Mouse (Mus musculus) layer of hippocampus, adult 9-10 months (tissue): ENCODE results near the gene Fam193b.
"Not testable (repeated sequence)": the region's sequence is repeated elsewhere in the genome, so short reads cannot be mapped to it uniquely, and the experiment has no call there.

Experiments
- DNase-seq: peaks from one replicate; pipeline ENCODE4 v3.0.0; 2022; ENCODE audit warnings: low spot score

The Fam193b gene

DNA sequence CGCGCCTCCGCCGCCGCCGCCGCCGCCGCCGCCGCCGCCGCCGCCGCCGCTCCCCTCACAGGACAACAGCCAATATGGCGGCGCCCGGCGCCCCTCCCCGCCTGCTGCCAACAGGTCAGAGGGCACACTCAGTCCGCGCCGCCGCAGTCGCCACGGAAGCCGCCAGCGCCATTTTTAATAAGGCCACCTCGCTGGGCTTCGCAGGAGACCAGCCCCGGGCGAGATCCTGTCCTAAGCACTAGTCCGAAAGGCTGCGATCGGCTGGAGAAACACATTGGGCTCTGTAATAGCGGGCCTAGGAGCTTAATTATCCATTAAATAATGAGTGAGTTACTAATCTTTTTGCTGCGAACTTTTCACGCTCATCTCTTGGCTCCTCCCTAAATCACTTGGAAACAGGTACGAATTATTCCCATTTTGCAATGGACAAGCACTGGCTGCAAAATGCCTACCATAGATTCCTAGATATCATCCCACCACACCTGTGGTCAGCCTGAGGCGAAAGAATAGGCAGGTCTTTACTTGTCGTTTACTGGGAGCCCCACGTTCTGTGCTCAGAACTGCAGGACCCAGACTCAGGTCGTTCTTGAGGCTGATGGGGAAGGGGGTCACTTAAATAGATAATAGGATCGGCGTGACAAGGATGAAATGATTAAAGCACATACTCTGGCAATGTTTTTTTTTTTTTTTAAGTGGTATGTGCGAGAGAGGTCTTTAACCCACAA is at the start of gene Fam193b:
TSS of gene Fam193b (minus strand) at position 94 of the 725 bp plus-strand sequence.
- peak; percentile 84 for DNase-seq

DNA sequence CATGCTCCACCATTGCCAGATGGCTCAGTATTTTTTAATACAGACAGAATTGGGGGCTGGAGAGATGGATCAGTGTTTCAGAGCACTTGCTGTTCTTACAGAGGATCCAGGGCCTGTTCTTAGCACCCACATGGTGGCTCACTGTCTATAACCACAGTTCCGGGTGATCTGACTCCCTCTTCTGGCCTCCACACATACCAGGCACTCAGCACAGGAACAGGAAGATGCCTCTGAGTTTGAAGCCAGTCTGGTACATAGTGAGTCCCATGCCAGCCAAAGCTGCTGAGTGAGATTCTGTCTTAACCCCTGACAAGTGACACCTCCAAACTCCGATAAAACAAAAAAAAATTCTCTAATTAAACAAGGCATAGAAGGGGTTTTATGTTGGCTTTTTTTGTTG is 49.4 kb upstream of the Fam193b start:
- no peak for DNase-seq

DNA sequence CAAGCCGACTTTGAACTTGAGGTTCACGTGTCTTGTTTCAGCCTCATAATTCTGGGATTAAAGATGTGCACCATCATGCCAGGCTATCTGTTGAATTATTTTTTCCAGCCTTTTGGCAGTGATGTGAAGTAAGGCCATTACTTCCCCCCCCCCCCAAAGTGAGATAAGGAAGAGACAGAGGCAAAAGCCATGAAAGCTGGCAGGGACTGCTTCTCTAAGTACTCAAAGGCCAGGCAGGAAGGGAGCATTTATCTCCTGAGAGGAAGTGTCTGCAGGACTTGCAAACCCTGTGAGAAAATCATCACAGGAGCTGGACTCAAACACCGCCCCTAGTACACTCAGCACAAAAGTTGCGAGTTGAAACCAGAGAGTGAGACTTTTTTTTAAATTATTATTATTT is 48.4 kb upstream of the Fam193b start:
- no peak for DNase-seq

DNA sequence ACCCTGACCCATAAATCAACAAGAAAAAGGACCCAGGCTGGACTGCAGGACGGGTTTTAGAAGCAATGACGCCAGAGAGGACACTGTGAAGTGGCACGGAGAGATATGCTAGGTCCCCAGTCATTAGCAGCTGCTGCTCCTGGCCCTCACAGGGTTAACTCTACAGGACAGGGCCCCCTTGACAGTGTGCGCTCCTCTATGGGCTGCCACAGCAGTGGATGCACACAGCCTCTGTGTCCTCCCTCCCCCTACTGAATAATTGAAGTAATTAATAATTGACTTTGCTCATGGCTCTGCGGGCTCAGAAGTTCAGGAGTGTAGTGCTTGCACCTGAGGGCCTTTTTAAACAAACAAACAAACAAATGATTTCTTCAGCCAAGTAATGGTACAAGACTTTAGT is 42.6 kb upstream of the Fam193b start:
- no peak for DNase-seq

DNA sequence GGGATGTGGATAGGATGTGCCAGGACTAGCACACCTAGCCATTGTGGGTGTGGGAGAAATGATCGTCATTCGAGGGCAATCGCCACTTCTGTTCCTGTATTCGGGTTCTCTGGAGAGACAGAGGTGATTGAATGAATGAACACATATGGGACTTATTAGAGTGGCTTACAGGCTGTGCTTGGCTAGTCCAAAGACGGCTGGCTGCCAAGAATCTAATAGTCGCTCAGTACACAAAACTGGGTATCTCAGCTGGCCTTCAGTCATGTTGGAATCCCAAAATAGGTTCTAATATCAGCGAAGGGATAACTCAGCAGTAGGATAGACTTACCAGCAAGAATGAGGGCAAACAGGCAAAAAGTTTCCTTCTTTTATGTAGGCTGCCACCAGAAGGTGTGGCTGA is 41.1 kb upstream of the Fam193b start:
- DNase-seq, result no peak

DNA sequence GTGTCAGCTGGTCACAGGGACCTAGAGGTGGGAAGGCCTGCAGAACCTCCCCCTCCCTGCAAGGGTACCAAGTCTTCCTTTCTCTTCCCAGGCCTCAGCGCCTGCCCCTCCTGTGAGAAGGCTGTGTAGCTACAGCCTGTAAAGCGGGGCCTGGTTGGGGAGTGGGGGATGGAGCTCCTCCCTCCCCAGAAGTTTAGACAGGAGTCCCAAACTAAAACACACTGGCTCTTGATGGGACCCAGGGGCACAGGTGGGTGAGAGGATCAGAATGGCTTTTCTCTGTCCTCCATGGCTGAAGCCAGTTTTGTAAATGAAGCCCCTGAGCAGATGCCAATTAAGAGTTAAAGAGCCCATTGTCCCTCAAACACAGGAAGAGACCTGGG is 36.7 kb upstream of the Fam193b start:
- no peak for DNase-seq

DNA sequence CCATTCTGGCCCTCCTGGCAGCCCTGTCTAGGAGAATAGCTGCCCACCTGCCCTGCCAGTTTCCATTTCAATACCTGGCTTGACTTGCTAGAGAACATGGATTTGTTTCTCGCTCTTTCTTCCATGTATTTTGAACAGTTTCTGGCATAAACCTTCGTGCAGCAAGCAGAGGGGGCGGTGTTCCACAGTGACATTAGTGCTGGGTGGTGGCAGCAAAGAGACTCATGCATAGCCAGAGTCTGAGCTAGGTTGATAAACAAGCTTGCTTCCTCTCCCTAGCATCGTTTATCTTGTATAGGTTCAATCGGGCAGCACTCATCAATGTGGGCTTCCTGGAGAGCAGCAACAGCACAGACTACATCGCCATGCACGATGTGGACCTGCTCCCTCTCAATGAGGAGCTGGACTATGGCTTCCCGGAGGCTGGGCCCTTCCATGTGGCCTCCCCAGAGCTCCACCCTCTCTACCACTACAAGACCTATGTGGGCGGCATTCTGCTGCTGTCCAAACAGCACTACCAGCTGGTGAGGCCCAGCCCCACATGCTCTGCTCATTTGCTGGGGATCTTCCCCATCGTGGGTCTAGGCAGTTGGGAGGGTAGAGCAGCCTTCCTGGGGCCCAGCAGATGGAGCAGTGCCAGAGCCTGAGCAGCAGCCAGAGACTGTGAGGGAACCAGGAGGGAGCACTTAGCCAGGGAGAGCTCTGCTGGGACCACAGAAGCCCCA is 36.1 kb upstream of the Fam193b start:
- no peak for DNase-seq

DNA sequence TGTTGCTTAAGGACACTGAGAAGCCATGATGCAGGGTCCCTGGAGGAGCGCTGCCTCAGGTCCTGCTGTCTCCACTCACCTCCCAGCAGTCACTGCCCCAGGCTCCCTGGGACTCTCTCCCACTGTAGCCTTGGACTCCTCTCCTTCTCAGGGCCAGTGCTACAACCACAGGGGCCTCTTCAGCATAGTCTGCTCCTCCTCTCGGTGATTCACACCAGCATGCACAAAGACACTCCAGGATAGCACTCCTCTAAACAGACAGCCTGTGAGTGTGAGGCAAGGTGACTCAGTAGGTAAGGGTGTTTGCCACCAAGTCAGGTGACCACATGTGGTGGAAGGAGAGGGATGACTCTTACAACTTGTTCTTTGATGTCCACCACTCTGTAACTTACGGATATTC is 33.7 kb upstream of the Fam193b start:
- DNase-seq, result no peak

DNA sequence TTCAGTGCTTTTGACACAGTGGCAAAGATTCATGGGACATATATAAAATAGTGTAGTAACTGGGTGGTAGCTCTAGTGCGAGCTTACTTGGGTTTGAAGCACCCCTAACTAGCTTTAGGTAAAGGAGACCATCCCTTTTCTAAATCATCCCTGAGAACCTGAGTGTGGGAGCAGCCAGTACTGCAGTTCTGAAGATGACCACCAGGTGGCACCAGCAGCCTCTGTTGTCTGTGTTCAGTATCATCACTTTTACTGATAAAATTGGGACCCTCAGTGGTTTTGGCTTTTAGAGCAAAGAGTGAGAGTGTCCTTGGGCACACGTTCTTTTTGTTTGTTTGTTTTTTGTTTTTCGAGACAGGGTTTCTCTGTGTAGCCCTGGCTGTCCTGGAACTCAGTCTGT is 30.7 kb upstream of the Fam193b start:
- peak; percentile 88 for DNase-seq

DNA sequence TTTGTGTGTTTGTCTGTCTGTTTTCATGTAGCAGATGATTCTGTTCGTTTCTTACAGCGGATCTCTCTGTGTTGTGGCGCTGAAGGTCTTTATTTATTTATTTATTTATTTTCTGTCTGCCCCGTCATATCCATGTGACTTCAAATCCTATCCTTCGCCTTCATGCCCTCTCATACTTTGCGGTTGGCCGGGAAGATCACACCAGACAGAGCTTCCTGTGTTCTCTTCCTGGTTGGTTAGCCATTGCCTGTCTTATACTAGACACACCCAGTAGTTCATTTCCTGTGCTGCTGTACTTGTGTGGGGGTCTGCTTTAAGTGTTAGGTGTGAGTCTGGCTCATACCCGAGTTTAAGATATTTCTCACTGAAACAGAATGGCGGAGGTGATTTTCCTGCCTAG is 29.7 kb upstream of the Fam193b start:
- no peak for DNase-seq

DNA sequence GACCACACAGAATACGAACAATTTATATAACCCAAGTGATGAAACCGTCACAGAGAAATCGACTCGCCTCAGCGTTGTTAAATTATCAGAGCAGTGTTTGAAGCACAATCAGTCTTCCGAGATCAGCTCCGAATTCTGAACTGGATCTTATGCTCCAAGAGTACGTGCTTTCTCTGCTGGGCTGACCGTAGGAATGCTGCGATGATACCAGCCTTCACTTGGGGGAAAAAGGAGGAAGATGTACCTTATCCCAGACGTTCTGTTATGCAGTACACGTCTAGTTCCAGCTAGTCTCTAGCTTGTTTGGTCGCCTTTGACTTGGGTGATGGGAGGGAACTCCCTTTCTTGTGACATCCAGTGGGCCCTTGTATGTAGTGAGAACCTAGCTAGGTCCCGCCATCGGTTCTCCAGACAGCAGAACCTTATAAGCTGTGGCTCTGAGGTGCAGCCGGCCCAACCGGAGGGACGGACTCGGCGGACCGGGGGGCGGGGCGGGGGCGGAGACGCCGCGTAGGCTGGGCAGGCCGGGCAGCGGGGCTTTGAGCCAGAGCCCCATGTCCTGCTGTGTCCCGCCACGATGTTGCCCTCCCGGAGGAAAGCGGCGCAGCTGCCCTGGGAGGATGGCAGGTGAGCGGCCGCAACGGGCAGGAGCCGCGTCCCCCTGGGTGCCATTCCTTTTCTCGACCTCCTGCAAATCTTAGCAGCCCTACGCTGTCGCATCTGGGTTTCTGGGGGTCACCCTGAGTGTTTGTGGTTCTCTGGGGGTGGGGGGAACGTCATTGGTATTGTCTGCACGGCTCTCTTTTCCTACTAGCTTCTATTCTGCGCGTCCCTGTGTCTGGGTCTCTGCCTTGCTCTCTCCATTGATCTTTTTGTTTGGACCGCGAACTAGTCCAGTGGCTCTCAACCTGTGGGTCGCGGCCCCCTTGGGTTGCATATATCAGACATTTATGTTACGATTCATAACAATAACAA is 28.9 kb upstream of the Fam193b start, which contains the start of gene B4galt7:
TSS of gene B4galt7 (plus strand) at position 331 of the 975 bp plus-strand sequence.
- peak; percentile 65 for DNase-seq

DNA sequence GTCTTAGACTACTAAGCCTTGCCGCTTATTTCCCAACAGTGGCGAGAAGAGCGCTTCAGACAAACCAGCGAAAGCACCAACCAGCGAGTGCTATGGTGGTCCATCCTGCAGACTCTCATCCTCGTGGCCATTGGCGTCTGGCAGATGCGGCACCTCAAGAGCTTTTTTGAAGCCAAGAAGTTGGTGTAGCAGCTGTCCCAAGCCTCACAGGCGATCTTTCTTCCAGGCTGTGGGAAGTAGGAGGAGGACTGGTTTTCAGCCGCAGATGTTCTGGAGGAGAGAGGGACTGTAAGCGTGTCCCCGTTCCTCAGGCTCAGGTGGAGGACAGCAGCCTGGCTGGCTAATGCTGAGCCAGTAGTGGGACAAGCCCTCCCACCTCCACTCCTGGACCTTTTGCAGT is 25.9 kb upstream of the Fam193b start:
- DNase-seq, result no peak

DNA sequence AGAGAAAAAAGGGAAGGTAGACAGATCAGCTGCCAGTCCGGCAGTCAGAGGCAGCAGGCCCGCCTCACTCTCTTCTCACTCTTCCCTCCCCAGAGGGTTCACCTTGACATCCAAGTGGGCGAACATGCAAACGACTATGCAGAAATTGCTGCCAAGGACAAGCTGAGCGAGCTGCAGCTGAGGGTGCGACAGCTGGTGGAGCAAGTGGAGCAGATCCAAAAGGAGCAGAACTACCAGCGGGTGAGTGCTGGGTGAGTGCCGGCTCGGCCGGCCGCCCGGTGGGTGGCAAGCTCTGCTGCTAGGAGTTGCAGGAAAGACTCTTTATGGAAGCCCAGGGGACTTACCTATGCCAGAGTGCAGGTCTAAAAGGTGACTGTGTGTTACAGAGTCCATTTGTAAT is 24.5 kb upstream of the Fam193b start:
- no peak for DNase-seq

DNA sequence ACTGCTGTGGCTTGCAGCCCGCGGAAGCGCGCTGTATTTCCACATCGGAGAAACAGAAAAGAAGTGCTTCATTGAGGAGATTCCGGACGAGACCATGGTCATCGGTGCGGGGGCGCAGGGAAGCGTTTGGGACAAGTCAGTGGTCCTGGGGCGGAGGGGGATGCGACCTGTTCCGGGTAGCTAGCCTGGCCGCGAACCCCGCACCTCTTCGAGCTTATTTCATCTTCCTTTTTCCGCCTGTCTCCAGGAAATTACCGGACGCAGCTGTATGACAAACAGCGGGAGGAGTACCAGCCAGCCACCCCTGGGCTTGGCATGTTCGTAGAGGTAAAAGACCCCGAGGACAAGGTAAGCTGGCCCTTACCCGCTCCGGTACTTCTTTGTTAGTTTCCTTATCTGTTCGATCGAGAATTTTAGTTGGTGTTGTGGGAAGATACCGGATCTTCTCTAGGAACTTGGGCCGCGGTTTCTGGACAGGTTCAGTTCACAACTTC is 22.4 kb upstream of the Fam193b start:
- no peak for DNase-seq

DNA sequence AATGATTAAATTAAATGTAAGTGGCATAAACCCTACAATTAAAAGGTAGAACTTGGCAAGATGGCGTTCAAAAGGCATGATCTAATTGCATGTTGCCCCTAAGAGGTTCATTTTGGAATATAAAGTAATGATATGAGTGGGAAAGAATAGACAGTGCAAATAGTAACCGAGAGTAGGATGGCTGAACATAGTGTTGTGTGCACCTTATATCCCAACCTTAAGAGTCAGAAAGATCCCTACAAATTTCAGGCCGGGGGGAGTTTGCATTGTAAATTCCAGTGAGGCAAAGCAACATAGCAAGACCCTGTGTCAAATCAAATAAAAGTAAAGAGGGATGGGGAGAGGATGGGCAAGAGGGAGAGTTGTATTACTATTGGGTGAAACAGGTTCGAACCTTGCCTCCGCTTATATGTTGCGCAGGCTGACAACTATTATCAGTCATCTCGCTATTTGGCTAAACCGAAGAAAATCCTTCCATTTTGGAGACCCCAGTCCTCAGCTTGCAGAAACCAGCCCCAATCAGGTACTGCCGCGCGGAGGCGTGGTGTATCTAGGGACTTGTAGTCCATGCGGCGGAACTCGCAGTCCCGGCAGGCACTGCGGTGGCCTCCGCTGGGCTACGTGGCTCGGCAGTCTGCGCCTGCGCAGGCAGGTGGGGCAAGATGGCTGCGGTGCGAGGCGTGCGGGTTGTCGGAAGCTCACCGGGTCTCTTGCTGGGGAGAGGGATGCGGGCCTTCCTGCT is 21.8 kb upstream of the Fam193b start:
- peak; percentile 88 for DNase-seq

DNA sequence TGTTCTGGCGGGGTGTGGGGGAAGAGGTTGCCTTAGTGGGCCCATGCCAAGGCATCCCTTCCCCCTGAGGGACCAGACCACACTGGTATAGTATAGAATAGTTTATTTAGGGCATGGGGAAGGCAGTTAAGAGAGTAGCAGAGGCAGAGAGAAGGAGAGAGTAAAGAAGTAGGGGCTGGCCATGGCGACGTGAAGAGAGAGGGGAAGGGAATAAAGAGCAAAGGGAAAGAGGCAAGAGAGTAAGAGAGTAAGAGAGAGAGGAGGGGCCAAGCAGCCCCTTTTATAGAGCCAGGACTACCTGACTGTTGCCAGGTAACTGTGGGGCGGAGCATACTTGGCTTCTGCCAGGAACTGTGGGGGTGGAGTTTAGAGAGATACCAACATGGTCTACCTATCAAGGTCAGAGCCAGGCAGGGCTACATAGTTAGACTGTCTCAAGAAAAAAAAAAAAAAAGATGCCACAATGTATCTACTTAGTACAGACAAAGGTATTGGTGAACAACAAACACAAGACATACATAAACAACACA is 21.1 kb upstream of the Fam193b start:
- no peak for DNase-seq

DNA sequence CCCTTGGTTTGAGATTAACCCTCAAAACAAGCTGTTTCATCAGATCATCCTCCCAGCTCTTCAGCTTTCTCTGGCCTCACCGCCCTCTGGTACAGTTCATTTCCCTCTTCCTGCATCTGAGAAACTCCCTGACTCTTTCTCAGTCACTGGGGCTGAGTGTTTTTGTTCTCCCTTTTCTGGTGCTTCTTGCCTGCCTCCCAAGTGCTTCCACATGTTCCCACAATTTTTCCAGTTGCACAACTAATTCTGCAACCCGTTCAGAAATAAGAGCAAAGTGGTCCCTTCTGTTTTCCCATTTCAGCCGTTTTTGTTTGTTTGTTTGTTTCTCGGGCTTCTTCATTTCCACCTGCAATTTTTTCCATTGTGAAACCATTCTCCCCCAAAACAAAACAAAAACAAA is 7.2 kb upstream of the Fam193b start:
- DNase-seq, result no peak

DNA sequence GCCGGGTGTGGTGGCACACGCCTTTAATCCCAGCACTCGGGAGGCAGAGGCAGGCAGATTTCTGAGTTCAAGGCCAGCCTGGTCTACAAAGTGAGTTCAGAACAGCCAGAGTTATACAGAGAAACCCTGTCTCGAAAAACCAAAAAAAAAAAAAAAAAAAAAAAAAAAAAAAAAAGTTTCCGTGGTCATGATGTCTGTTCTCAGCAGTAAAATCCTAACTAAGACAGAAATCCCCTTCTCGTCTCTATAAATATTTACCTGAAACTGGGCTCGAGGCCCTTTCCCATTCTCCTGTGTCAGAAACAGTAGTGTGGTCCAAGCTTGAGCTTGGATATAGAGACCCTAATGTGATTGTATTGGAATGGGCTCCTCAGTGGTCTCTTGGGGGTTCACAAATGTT is 6.0 kb upstream of the Fam193b start:
- not testable (repeated sequence) for DNase-seq

DNA sequence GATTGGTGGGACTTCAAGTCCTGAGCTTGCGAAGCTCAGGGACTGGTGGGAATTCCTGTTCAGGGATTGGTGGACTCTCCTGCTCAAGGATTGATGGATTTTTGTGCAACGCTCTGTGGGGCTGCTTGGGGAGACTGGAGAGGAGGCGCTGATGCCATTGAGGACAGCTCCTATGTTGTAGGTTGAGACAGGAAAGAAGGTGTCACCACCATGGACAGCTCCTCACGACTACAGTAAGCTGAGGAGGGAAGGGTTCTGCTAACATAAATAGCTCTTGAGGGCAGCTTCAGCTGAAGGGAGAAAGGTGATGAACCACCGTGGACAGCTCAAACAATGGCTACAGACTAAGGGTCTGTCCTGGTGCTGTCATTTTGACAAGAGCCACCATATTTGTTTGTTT is 5.0 kb upstream of the Fam193b start:
- no peak for DNase-seq

DNA sequence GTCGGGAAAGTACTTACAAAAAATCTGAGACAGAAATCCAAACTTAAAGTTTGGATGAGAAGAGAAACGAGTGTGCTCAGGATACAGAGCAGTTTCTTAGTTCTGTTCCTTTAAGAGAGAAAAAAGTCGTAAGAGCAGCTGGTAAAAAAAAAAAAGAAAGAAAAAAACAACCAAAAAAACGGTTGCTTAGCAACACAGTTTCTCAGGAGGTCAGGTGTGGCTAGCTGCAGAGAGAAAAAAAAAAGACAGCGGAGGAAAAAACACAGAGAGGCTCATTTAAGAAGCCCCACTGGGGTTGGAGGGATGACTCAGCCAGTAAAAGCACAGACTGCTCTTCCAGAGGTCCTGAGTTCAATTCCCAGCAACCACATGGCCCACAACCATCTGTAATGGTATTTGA is 3.4 kb upstream of the Fam193b start:
- no peak for DNase-seq

DNA sequence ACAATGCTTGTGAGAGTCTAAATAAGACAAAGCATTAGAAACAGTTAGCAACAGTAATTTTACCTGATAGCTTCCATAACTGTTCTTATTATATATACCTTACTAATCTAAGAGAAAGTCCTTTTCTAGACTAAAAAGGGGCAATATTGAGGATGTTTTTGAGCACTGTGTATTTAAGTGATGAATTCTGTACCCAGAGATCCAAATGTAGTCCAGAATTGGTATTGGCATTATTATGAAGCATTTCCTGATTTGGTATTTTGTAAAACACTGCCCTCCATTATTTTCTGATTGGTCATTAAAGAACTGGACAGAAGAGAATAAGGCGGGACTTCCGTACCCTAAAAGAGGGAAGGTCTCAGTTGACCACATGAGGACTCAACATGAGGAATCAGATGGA is 2.5 kb upstream of the Fam193b start, which contains the start of gene Tmed9:
TSS of gene Tmed9 (plus strand) at position 301 of the 400 bp plus-strand sequence.
- DNase-seq, result no peak
